In the genomic region with DNA sequence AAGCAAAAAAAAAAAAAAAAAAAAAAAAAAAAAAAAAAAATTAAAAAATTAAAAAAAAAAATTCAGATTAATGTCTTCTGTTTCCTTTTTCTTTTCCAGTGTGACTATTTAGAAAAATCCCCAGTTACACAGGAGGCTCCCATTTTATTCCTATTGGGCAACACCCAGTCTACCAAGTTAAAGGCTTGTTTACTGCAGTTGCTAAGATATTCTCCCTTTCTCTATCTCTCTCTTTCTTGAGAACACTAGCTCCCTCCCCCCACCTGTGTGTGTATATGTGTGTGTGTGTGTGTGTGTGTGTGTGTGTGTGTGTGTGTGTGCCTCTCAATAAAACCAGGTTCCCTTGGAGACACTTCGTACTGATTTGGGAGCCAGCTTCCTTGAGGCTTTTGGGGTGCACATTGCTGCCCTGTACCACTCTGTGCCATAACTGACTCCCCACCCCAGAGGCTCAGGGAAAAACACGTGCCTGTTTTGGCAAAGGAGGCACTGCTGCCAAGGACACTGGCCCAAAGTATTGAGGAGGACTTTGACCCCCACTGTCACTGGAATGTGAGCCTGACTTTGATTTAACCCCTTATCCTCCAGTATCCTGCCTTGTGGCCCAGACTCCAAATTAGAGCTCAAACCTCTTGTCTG, we compare ENCODE assay signal across 8 mouse cellular contexts. TPM values are rescaled to one million over a fixed set of nuclear protein-coding genes. Genes with fewer than 3 reads are reported as not detected.
A peak's percentile ranks its signal among the peaks of the same experiment; 100 is the strongest.
DNase-seq lines count a peak whose midpoint lies in the region; ATAC-seq lines count a peak whose summit lies in the region.

No protein-coding gene starts in this region.

- no peak overlapping the region for H3K4me3 ChIP-seq in midbrain, embryonic 11.5 days (ENCODE audit: low read depth, low read length)
- no peak overlapping the region for H3K4me3 ChIP-seq in midbrain, embryonic 15.5 days
- H3K4me3 ChIP-seq in heart, embryonic 16.5 days (ENCODE audit: low read length) = no peak overlapping the region

- peaks cover 17% of the 10 kb centered on the region for H3K4me1 ChIP-seq in midbrain, embryonic 11.5 days (ENCODE audit: control insufficient read depth, insufficient read depth, low read length)
- peaks cover 11% of the 10 kb centered on the region; the same call in 1 of the 2 replicates for H3K4me1 ChIP-seq in midbrain, embryonic 15.5 days
- peaks cover 12% of the 10 kb centered on the region for H3K4me1 ChIP-seq in heart, embryonic 16.5 days (ENCODE audit: control insufficient read depth, insufficient read depth, low read length)

- H3K9me3 ChIP-seq in midbrain, embryonic 11.5 days (ENCODE audit: control insufficient read depth, low read length) = no peaks in the 10 kb centered on the region
- H3K9me3 ChIP-seq in midbrain, embryonic 15.5 days = no peaks in the 10 kb centered on the region
- H3K9me3 ChIP-seq in heart, embryonic 16.5 days (replicated peaks; ENCODE audit: control insufficient read depth, low read length) = no peaks in the 10 kb centered on the region

- WGBS in midbrain, embryonic 11.5 days = 18% methylated on average over 2 of the region's 2 CpGs
- WGBS in midbrain, embryonic 15.5 days = 12% methylated on average over 2 of the region's 2 CpGs
- WGBS in heart, embryonic 16.5 days = 23% methylated on average over 2 of the region's 2 CpGs

- no peak overlapping the region for H3K4me2 ChIP-seq in midbrain, embryonic 11.5 days
- no peak overlapping the region for H3K4me2 ChIP-seq in midbrain, embryonic 15.5 days
- no peak overlapping the region for H3K4me2 ChIP-seq in heart, embryonic 16.5 days (ENCODE audit: low read depth, low read length)

- no peaks in the 10 kb centered on the region for H3K27me3 ChIP-seq in midbrain, embryonic 11.5 days (ENCODE audit: control insufficient read depth, insufficient read depth, low read length)
- H3K27me3 ChIP-seq in midbrain, embryonic 15.5 days (replicated peaks) = no peaks in the 10 kb centered on the region
- no peaks in the 10 kb centered on the region for H3K27me3 ChIP-seq in heart, embryonic 16.5 days (ENCODE audit: control insufficient read depth, insufficient read depth, low read length)

- H3K27ac ChIP-seq in midbrain, embryonic 11.5 days (ENCODE audit: low read depth, low read length) = no peak overlapping the region
- no peak overlapping the region for H3K27ac ChIP-seq in midbrain, embryonic 15.5 days
- no peak overlapping the region for H3K27ac ChIP-seq in heart, embryonic 16.5 days (ENCODE audit: low read length)

- DNase-seq in midbrain, embryonic 11.5 days (ENCODE audit: low spot score, missing footprints) = peak; percentile 91
- DNase-seq in kidney, postnatal 36 days = peak; percentile 82 to 91
- DNase-seq in yolk sac, embryonic 10.5 days (ENCODE audit: low spot score) = peak; percentile 80
- DNase-seq in testis, postnatal 14 days (ENCODE audit: low spot score) = no peak
- no peak for DNase-seq in urinary bladder, adult 2 months (ENCODE audit: low spot score)

- peak; percentile 52; the same call in 1 of the 2 replicates for ATAC-seq in midbrain, embryonic 11.5 days (ENCODE audit: low FRiP score)
- no peak for ATAC-seq in midbrain, embryonic 15.5 days (replicated peaks)
- ATAC-seq in heart, embryonic 16.5 days (replicated peaks; ENCODE audit: extremely low read depth, insufficient read depth, low FRiP score) = peak; percentile 83
- no peak for ATAC-seq in erythroid progenitor cell, adult 5-6 weeks (replicated peaks; ENCODE audit: low FRiP score, poor library complexity, severe bottlenecking)

- H3K36me3 ChIP-seq in midbrain, embryonic 11.5 days (ENCODE audit: control insufficient read depth, insufficient read depth, low read length) = no peaks in the 10 kb centered on the region
- H3K36me3 ChIP-seq in midbrain, embryonic 15.5 days (replicated peaks) = no peaks in the 10 kb centered on the region
- no peaks in the 10 kb centered on the region for H3K36me3 ChIP-seq in heart, embryonic 16.5 days (ENCODE audit: control insufficient read depth, insufficient read depth)

- H3K9ac ChIP-seq in midbrain, embryonic 11.5 days (ENCODE audit: low read length) = no peak overlapping the region
- H3K9ac ChIP-seq in midbrain, embryonic 15.5 days = no peak overlapping the region
- H3K9ac ChIP-seq in heart, embryonic 16.5 days (ENCODE audit: low read length) = no peak overlapping the region

RNA-seq across cellular contexts. Expression of a gene that starts 50.3 kb away (rescaled TPM):
- not detected in 2 replicates for polyA plus RNA-seq in midbrain, embryonic 11.5 days (2014; fragmentation: Nextera tagmentation; extraction: Ambion mirVana)
- 0.52 TPM in 1 of 2 replicates, not detected in the other for polyA plus RNA-seq in midbrain, embryonic 15.5 days (2015; fragmentation: Nextera tagmentation; extraction: Ambion mirVana)
- polyA plus RNA-seq in heart, embryonic 16.5 days (2015; fragmentation: Nextera tagmentation; extraction: Ambion mirVana) = 0.71 TPM in 1 of 2 replicates, not detected in the other
- total RNA-seq in erythroid progenitor cell, adult 5-6 weeks (2015; ENCODE audit: low replicate concordance) = not detected in 2 replicates
- total RNA-seq in erythroid progenitor cell, adult 5-6 weeks (2017; ENCODE audit: low replicate concordance) = not detected in 2 replicates
- 0.25 and 0.46 TPM in 2 replicates for polyA plus RNA-seq in urinary bladder, adult 2 months (2012; rRNA removed)

RNA-seq across cellular contexts. Expression of a gene that starts 59.1 kb away (rescaled TPM):
- 141 and 148 TPM in 2 replicates for polyA plus RNA-seq in midbrain, embryonic 11.5 days (2014; fragmentation: Nextera tagmentation; extraction: Ambion mirVana)
- 59.6 and 61.7 TPM in 2 replicates for polyA plus RNA-seq in midbrain, embryonic 15.5 days (2015; fragmentation: Nextera tagmentation; extraction: Ambion mirVana)
- polyA plus RNA-seq in heart, embryonic 16.5 days (2015; fragmentation: Nextera tagmentation; extraction: Ambion mirVana) = 72.6 and 83.7 TPM in 2 replicates
- total RNA-seq in erythroid progenitor cell, adult 5-6 weeks (2015; ENCODE audit: low replicate concordance) = 271 and 342 TPM in 2 replicates
- 296 and 327 TPM in 2 replicates for total RNA-seq in erythroid progenitor cell, adult 5-6 weeks (2017; ENCODE audit: low replicate concordance)
- polyA plus RNA-seq in urinary bladder, adult 2 months (2012; rRNA removed) = 60.3 and 63.6 TPM in 2 replicates

Comparison
In these comparisons a context has a peak if more than half of its experiments do, and no peak if none do; other contexts are left out.
1. ATAC-seq: peak in midbrain, embryonic 11.5 days (single experiment) and heart, embryonic 16.5 days (single experiment); none in midbrain, embryonic 15.5 days (single experiment) and erythroid progenitor cell, adult 5-6 weeks (single experiment).
2. DNase-seq: peak in midbrain, embryonic 11.5 days (single experiment), kidney, postnatal 36 days (2 of 2) and yolk sac, embryonic 10.5 days (single experiment); none in testis, postnatal 14 days (single experiment) and urinary bladder, adult 2 months (single experiment).